Mouse (Mus musculus): ENCODE results near the gene Pih1d3. TPM values are rescaled to one million over a fixed set of nuclear protein-coding genes. Genes with fewer than 3 reads are reported as not detected.

The Pih1d3 gene
- not detected for polyA plus RNA-seq (2014; fragmentation: Illumina TruSeq; extraction: RNeasy Lipid Tissue Mini Kit (QIAGEN cat#74804); ENCODE audit: low read depth, low replicate concordance)

DNA sequence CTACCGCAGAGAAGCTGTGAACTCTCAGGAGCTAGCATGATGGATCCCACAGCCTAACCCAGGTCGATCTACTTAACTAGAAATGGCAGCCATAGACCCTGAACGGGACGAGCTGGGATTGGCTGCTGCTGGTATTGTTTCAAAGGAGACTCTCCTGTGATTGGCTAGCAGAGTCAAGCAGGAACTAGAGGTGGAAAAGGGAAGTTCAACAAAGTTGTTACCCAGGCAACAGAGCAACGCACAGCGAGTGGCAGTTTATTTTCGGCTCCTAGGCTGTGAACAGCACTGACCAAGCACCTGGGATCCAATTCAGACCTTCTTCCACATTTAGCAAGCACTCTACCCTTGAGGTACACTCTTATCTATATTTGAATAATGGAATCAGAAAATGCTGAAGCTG is at the start of gene Pih1d3, which contains the start of gene 4931428L18Rik:
TSS of gene Pih1d3 (plus strand) at position 275 of the 400 bp plus-strand sequence.
TSS of gene 4931428L18Rik (minus strand) at position 121 of the 400 bp plus-strand sequence.

DNA sequence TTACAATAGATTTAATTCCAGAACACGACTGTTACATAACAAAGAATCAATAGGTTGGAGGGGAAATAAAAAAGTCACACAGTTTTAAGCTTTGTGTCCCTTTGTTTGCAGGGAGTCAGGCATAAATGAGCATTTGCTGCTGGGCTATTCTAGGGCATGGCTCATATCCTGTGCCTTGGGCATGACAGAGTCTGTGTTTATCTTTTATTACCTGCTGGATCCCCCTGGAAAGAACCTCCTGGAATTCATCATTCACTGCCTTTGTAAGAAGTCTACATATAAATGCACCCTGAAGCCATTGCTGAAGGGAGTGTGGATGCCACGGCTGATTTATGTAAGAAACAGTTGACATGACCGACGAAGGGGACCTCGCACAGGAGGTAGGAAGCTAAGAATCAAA is 46.5 kb upstream of the Pih1d3 start, which contains the start of gene Lgsn:
TSS of gene Lgsn (plus strand) at position 301 of the 400 bp plus-strand sequence.

Other genes starting within 250 kb of the Pih1d3 start
- not detected for gene AC153137.1, start 244.9 kb upstream of the Pih1d3 start, polyA plus RNA-seq (2014; fragmentation: Illumina TruSeq; extraction: RNeasy Lipid Tissue Mini Kit (QIAGEN cat#74804); ENCODE audit: low read depth, low replicate concordance)
- gene Lgsn, start 46.4 kb upstream of the Pih1d3 start, polyA plus RNA-seq (2014; fragmentation: Illumina TruSeq; extraction: RNeasy Lipid Tissue Mini Kit (QIAGEN cat#74804); ENCODE audit: low read depth, low replicate concordance) = not detected
- not detected for gene 4931428L18Rik, start 154 bp upstream of the Pih1d3 start, polyA plus RNA-seq (2014; fragmentation: Illumina TruSeq; extraction: RNeasy Lipid Tissue Mini Kit (QIAGEN cat#74804); ENCODE audit: low read depth, low replicate concordance)

Data from sigmoid colon, adult 10 weeks (tissue).